14 mouse cellular contexts compared by ENCODE assay signal in genomic region chr13:30484527-30485185, GRCm38 (mm10).
DNase-seq lines count a peak whose midpoint lies in the region; ATAC-seq and TF ChIP-seq lines count a peak whose summit lies in the region.
"Had no signal": no experiment of that assay in that cellular context is flagged by ENCODE, and none has a peak within 500 bp of the region (broad histone marks: within the 10 kb centered on the region; RNA-seq: fewer than 3 reads in every experiment).

No protein-coding gene starts in this region.

- no peaks in the 10 kb centered on the region for H3K36me3 ChIP-seq in kidney, embryonic 14.5 days (ENCODE audit: control insufficient read depth, insufficient read depth, low read length)
- H3K36me3 ChIP-seq in limb, embryonic 14.5 days (ENCODE audit: control insufficient read depth, insufficient read depth, low read length): no peaks in the 10 kb centered on the region
- no peaks in the 10 kb centered on the region for H3K36me3 ChIP-seq in forebrain, embryonic 12.5 days (replicated peaks)
- H3K36me3 ChIP-seq: heart, embryonic 15.5 days; midbrain, embryonic 13.5 days; neural tube, embryonic 13.5 days had no signal

- intact Hi-C loops in gastrocnemius, adult 2 months (cut with DNase I): no loop called here

- no peaks in the 10 kb centered on the region for H3K9me3 ChIP-seq in kidney, embryonic 14.5 days (ENCODE audit: control insufficient read depth, low read length)
- H3K9me3 ChIP-seq in limb, embryonic 14.5 days (ENCODE audit: control insufficient read depth, low read length): 0 out of 2 replicates have a peak, but pooled peaks cover 7% of the 10 kb centered on the region
- H3K9me3 ChIP-seq in forebrain, embryonic 12.5 days: no peaks in the 10 kb centered on the region
- H3K9me3 ChIP-seq: heart, embryonic 15.5 days; midbrain, embryonic 13.5 days; neural tube, embryonic 13.5 days had no signal

- 0 out of 2 replicates have a peak, but pooled peaks cover 5% of the 10 kb centered on the region for H3K4me1 ChIP-seq in kidney, embryonic 14.5 days (ENCODE audit: control insufficient read depth, insufficient read depth, low read length)
- peaks cover 4% of the 10 kb centered on the region; the same call in 1 of the 2 replicates for H3K4me1 ChIP-seq in limb, embryonic 14.5 days (ENCODE audit: control insufficient read depth, insufficient read depth, low read length)
- H3K4me1 ChIP-seq in cerebellum, adult 2 months (ENCODE audit: control insufficient read depth, insufficient read depth, low read length): no peaks in the 10 kb centered on the region
- no peaks in the 10 kb centered on the region for H3K4me1 ChIP-seq in forebrain, embryonic 12.5 days
- H3K4me1 ChIP-seq: heart, embryonic 15.5 days; midbrain, embryonic 13.5 days; neural tube, embryonic 13.5 days had no signal

- WGBS in kidney, embryonic 14.5 days: 30% methylated on average over 13 of the region's 13 CpGs
- 27% methylated on average over 13 of the region's 13 CpGs for WGBS in limb, embryonic 14.5 days
- WGBS in cerebellum, adult 2 months: 82% methylated on average over 13 of the region's 13 CpGs
- WGBS in forebrain, embryonic 12.5 days: 79% methylated on average over 13 of the region's 13 CpGs

- no peak overlapping the region; the same call in 1 of the 2 replicates for H3K4me2 ChIP-seq in kidney, embryonic 14.5 days (replicated peaks; ENCODE audit: low read depth, low read length)
- peak overlapping the region; percentile 5; the same call in 1 of the 2 replicates for H3K4me2 ChIP-seq in limb, embryonic 14.5 days (replicated peaks; ENCODE audit: low read depth, low read length, severe bottlenecking)
- no peak overlapping the region for H3K4me2 ChIP-seq in forebrain, embryonic 12.5 days
- H3K4me2 ChIP-seq: heart, embryonic 15.5 days; midbrain, embryonic 13.5 days; neural tube, embryonic 13.5 days had no signal

- no peak for TF ChIP-seq CTCF in gastrocnemius, adult 2 months (IDR thresholded peaks at IDR 0.05)
- TF ChIP-seq CTCF in cerebellum, adult 2 months (IDR thresholded peaks at IDR 0.05; ENCODE audit: borderline replicate concordance, insufficient read depth, low read depth, low read length): no peak

- H3K9ac ChIP-seq in kidney, embryonic 14.5 days (ENCODE audit: low read depth, low read length): no peak overlapping the region
- no peak overlapping the region for H3K9ac ChIP-seq in limb, embryonic 14.5 days (ENCODE audit: low read depth, low read length, severe bottlenecking)
- H3K9ac ChIP-seq in forebrain, embryonic 12.5 days: no peak overlapping the region
- H3K9ac ChIP-seq: heart, embryonic 15.5 days; midbrain, embryonic 13.5 days; neural tube, embryonic 13.5 days had no signal

- H3K4me3 ChIP-seq in gastrocnemius, adult 2 months: no peak overlapping the region
- H3K4me3 ChIP-seq in kidney, embryonic 14.5 days (ENCODE audit: low read length): no peak overlapping the region
- no peak overlapping the region for H3K4me3 ChIP-seq in limb, embryonic 14.5 days (replicated peaks; ENCODE audit: low read length)
- H3K4me3 ChIP-seq in cerebellum, adult 2 months (replicated peaks; ENCODE audit: insufficient read depth, low read depth, low read length): no peak overlapping the region
- H3K4me3 ChIP-seq in forebrain, embryonic 12.5 days (replicated peaks): no peak overlapping the region
- H3K4me3 ChIP-seq: heart, embryonic 15.5 days; midbrain, embryonic 13.5 days; neural tube, embryonic 13.5 days had no signal

- ATAC-seq in kidney, embryonic 14.5 days (ENCODE audit: low FRiP score, low TSS enrichment): peak; percentile 83
- peak; percentile 50; the same call in 1 of the 2 replicates for ATAC-seq in limb, embryonic 14.5 days (ENCODE audit: low FRiP score, low read depth)
- no peak for ATAC-seq in forebrain, embryonic 12.5 days (ENCODE audit: low FRiP score)
- ATAC-seq: midbrain, embryonic 13.5 days had no signal

- no peaks in the 10 kb centered on the region for H3K27me3 ChIP-seq in kidney, embryonic 14.5 days (ENCODE audit: control insufficient read depth, insufficient read depth, low read length)
- H3K27me3 ChIP-seq in limb, embryonic 14.5 days (ENCODE audit: control insufficient read depth, insufficient read depth, low read length): no peaks in the 10 kb centered on the region
- no peaks in the 10 kb centered on the region for H3K27me3 ChIP-seq in cerebellum, adult 2 months (ENCODE audit: control insufficient read depth, insufficient read depth, low read length)
- no peaks in the 10 kb centered on the region for H3K27me3 ChIP-seq in forebrain, embryonic 12.5 days
- H3K27me3 ChIP-seq: heart, embryonic 15.5 days; midbrain, embryonic 13.5 days; neural tube, embryonic 13.5 days had no signal

- peak overlapping the region; percentile 35; the same call in 1 of the 2 replicates for H3K27ac ChIP-seq in gastrocnemius, adult 2 months
- no peak overlapping the region for H3K27ac ChIP-seq in kidney, embryonic 14.5 days (ENCODE audit: low read depth, low read length)
- H3K27ac ChIP-seq in limb, embryonic 14.5 days (replicated peaks; ENCODE audit: low read depth, low read length): peak overlapping the region; percentile 55
- H3K27ac ChIP-seq in cerebellum, adult 2 months (ENCODE audit: insufficient read depth, low read length): no peak overlapping the region
- H3K27ac ChIP-seq in forebrain, embryonic 12.5 days: no peak overlapping the region
- H3K27ac ChIP-seq: heart, embryonic 15.5 days; midbrain, embryonic 13.5 days; neural tube, embryonic 13.5 days had no signal

- DNase-seq in gastrocnemius, adult 2 months: no peak
- DNase-seq in gastrocnemius, postnatal 4 days (ENCODE audit: low spot score in 2 of 2): no peak
- DNase-seq in kidney, adult 9 months: peak; percentile 9
- no peak for DNase-seq in kidney, adult 11 months
- DNase-seq in limb, embryonic 14.5 days (ENCODE audit: low spot score): peak; percentile 35
- DNase-seq in cerebellum, adult 2 months: no peak
- DNase-seq: adrenal gland, postnatal 36 days; right cerebral cortex, adult 18-20 months; thymus, postnatal 25 days had no signal

- no peak for TF ChIP-seq POLR2A in limb, embryonic 14.5 days (IDR thresholded peaks at IDR 0.05; ENCODE audit: borderline replicate concordance, extremely low read depth, insufficient read depth, insufficient read length)
- TF ChIP-seq POLR2A in cerebellum, adult 2 months (IDR thresholded peaks at IDR 0.05; ENCODE audit: borderline replicate concordance, insufficient read depth, low read length): no peak

Comparison
In these comparisons a context has a peak if more than half of its experiments do, and no peak if none do; other contexts are left out.
1. DNase-seq: peak in kidney, adult 9 months (single experiment) and limb, embryonic 14.5 days (single experiment); none in gastrocnemius, adult 2 months (single experiment), gastrocnemius, postnatal 4 days (0 of 2), kidney, adult 11 months (single experiment) and cerebellum, adult 2 months (0 of 2).
2. H3K27ac ChIP-seq: peak in gastrocnemius, adult 2 months (single experiment) and limb, embryonic 14.5 days (single experiment); none in kidney, embryonic 14.5 days (single experiment), cerebellum, adult 2 months (single experiment) and forebrain, embryonic 12.5 days (single experiment).